Mouse (Mus musculus): ENCODE data around the gene Oas2.

Gene Oas2

DNA sequence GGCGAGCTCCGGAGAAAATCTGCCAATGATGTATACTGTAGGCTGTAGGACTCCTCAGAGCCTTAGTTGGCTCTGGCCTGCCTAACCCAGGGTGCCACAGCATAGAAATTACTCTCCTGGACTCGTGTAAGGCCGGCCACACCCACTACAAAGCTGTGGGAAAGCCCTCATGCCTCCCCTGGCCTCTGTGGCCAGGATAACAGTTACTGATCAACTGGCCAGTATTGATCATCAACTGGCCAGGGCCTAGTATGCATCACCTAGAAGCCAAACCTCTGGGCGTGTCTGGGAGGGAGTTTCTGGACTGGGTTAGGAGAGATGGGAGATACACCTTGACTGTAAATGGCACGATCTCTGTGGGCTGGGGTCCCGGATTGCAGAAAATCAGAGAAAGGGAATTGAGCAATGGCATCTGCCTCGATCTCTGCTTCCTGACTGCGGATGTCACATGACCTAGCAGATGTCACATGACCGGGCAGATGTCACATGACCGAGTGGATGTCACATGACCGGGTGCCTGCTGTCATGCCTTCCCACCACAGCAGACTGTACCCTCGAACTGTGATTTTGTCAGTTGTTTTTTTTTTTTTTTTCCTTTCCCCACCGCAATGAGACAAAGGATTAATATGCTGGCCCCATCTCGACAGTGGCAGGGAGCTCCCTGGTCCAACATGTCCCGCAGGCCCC, 53.5 kb downstream of the Oas2 start:
- DNase-seq (ENCODE audit: low read depth, low spot score), result peak; percentile 52

DNA sequence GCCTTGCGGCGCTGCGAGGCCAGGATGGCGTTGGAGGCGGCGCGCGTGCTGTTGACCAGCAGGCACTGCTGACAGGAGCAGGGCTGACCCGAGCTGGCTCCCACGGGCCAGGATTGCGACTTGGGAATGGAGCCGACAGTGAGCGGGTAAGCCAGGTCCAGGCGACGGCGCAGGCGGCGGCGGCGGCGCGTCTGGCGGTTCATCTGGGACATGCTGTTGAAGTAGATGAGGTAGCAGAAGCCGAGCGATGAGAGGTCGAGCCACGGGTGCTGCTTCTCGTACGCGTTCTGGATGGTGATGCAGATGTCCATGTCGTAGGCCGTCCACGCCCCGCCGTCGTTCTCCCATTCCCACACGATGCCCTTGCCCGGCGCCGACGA, 55.0 kb downstream of the Oas2 start:
- peak; percentile 59 for DNase-seq (ENCODE audit: low read depth, low spot score)

DNA sequence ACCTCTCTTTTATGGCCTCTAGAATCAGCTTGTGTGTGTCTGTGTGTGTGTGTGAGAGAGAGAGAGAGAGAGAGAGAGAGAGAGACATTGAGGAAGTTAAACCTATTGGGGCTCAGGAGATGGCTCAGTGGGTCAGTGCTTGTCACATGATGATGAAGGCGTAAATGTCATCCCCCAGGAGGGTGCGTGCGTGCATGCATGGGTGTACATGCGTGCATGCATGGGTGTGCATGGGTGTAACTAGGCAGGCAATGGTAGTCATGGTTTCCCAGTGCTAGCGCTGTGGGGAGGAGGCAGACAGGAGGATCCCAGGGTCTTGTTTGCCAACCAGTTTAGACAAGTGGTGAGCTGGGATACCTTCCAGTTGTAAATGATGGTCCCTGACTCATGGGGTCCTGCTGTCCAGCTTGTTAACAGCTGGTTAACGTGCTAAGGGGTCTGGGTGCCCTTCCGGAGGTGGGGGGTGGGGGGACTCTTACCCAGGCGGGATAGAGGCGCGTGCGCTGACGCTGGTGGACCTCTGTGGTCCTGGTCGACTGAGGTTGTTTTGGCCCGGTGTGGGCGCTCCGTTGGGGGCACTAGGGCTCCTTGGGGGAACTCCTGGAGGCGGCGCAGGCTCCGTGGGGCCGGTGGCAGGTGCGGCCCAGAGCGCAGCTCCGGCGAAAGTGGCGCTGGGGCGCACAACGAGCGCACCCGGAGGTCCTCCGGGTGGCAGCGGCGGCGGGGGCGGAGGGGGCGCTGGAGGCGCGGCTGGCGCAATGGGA, 55.5 kb downstream of the Oas2 start:
- DNase-seq (ENCODE audit: low read depth, low spot score), result no peak

DNA sequence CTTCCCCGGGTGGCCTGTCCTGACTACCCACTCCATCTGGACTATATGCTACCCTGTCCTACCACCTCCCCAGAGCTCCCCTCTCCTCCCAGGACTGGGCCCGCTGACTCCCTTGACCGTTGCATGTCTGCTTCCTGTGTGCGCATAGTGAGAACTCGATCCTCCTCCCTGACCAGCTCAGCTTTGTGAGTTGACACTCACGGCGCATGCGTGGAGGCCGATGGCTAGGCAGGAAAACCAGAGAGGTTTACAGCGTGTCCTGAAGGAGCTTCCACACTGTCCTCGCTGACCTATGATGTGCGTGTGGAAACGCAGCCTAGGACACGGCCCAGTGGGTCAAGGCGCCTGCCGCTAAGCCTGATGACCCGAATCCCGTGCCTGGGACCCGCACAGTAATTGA, 57.6 kb downstream of the Oas2 start:
- DNase-seq (ENCODE audit: low read depth, low spot score), result no peak

DNA sequence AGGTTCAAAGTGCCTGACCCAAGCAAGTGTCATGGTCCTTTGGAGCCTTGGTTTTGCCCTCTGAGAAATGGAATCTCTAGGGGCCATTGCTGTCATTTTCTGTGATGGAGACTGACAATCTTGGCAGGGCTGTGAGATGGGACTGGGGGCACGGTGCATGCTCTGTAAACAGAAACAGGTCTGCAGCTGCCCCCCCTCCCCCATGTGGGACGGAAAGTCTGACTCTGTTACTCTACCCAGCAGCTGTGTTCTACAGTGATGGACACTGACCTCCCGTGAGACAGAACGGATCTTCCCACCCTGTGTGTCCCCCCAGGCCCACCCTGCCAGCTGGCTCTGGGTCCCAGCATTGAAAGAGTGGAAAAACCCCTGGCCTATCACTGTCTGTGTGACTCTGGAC, 59.2 kb downstream of the Oas2 start:
- no peak for DNase-seq (ENCODE audit: low read depth, low spot score)

DNA sequence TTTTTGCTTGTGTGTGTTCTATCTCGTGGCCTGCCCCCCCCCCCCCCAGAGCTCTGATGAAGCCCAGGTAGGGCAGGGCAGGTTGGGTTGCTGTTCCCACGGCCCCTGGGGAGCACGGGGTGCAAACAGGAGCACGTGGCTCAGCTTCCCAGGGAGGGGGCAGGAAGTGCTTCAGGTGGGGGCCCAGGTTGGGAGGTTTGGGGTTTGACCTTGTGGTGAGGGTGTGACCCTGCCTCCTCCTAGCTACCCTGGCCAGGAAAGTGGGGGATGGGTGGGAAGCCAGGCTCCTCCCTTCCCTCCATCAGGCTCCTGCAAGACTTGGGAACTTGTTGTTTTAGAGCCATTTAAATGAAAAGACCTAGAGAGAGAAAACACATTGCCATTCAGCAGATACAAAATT, 61.2 kb downstream of the Oas2 start:
- DNase-seq (ENCODE audit: low read depth, low spot score), result no peak

DNA sequence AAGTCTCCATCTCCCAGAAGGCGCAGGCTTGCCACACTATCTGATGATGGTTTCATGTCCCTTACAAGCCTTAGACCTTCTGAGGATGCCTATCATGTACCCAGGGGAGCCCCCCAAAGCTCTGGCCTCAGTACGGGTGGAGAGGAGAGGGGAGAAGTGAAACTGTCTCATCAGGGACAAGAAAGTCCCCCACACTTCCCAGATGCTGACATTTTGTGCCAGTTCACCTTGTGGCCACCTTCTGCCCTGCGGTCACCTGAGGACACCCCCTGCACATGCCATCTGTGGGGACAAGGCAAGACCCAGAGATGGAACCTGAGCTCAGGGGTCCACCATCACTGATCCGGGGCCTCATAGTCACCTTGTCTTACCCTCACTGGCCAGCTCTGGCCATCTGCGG, 61.8 kb downstream of the Oas2 start:
- DNase-seq (ENCODE audit: low read depth, low spot score), result no peak

DNA sequence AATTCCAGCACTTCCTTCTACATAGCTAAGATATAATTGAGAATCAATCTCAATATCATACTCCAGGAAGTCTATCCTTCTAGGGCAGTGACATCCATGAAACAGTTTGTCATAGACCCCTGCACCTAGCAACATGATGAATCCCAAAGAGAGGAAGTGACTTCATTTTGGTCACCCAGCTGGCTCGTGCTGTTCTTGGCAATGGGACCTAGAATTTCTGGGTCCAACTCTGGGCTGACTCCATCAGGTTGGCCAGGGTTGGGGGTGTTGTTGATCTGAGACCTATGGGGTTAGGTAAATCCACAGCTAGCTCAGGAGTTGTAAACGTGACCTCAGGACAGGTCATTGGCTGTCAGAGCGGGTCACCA, 62.2 kb downstream of the Oas2 start:
- no peak for DNase-seq (ENCODE audit: low read depth, low spot score)

DNA sequence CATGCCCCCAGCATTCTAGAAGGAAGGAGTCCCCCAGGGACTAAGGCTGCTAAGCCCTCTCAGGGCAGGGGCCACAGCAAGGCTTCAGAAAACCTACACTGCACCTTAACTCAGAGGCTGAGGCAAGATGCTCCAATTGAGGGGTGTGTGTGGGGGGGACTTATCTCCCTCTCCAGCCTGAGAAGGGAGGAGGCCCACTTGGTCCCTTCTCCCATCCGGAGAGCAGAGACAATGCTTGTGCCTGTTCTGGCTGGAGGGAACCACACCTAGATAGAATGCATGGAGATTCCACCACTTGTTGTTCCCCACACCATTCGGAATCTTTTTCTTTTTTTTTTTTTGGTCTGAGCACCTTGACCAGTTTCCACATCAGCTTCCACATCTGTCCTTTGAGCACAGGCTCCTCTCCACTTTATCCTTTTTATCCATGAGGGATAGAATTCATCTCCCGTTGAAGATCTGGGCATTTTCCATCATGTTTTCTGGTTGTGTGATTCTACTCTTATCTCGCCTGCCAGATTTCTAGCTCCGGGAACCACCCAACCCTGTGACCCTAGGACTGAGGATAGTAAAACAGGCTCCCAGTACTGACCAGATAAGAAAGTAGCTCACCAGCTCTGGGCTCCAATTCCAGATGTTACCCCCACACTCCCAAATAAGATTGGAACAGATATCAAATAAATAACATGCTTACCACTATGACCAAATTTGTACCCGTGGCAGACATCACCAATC, 62.7 kb downstream of the Oas2 start:
- no peak for DNase-seq (ENCODE audit: low read depth, low spot score)

DNA sequence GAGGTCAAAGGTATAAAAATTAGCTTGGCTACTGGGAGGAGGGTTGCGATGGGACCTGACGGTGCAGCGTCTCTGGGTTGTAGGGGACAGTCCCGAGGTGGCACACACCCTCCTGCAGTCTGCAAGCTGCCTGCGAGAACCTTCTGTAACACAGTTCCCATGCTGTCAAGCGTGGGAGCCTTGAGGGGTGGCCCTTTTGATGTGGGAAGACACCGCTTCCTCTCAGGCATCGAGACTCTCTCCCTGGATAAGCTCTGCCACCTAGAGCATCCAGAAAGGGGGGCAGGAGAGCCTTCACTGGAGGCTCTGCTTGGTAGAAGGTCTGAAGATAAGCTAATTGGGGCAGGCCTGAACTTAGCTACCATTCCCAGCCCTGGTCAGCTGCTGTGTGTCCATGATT, 64.0 kb downstream of the Oas2 start:
- peak; percentile 31 for DNase-seq (ENCODE audit: low read depth, low spot score)

DNA sequence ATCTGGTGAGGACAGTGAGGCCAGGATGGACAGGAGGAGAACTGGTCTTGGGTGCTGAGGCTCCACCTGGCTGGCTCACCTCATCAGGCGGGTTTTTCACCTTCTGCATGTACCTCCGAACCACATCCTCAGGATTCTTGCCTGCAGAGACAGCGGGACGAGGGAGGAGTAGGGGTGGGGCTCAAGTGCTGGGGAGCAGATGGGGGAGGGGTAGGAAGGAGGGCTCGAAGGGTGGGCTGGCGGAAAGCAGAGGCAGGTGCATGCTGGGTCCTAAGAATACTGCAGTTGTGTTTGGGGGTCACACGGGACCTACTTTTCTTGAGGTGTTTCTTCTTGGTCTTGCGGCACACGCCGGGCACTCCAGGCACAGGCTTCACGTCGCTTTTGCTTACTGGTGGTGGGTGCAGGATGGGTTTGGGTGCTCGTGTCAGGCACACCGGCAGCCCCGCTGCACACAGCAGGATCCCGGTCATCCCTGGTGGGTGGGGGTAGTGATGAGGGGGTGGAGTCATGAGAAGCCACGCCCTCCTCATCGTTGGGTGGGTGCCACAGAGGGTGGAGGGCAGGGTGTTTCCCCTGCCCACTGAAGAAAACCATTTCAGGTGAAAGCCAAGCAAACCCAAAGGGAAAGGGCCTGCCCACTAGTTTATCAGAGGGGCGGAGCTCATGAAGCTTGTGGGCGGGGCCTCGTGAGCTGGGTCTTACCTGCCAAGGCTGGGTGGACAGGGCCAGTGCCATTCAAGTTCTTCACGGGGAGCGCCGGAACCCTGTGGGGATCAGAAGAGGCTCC, 66.5 kb downstream of the Oas2 start:
- DNase-seq (ENCODE audit: low read depth, low spot score), result no peak

DNA sequence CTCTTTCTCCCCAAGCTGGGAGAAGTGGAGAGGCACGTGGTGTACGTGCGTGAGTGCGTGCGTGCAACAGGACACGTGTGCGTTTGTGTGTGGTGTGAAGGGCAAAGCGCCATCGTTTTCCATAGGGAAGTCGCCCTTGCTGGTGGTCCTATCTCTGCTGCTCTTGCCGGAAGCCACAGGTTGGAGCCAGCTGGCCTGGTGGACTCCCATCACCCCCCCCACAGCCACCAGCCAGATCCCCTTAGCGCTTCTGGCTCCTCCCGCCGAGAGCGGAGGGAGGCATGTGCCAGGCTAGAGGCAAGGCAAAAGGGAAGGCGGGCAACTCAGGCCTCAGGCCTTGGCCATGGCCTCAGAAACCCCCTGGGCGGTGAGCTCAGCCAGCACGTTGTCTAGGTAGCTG, 68.7 kb downstream of the Oas2 start:
- DNase-seq (ENCODE audit: low read depth, low spot score), result peak; percentile 44
